Mouse (Mus musculus) retina, postnatal 7 days (tissue): ENCODE results near the gene Cfap97d2.

Experiments used
- DNase-seq: peaks from one replicate; pipeline ENCODE4 v3.0.0-alpha.2; 2012; ENCODE audit warnings: low read depth, low spot score

The Cfap97d2 gene

GRCm38 (mm10) chr8:13687101-13687717 lies 18.5 kb upstream of the Cfap97d2 start:
- no peak for DNase-seq

- DNase-seq: no peak
Observed at GRCm38 (mm10) chr8:13687941-13688340, 17.7 kb upstream of the Cfap97d2 start.

- no peak for DNase-seq
Observed at GRCm38 (mm10) chr8:13688461-13688860, 17.2 kb upstream of the Cfap97d2 start.

GRCm38 (mm10) chr8:13689331-13689730 lies 16.4 kb upstream of the Cfap97d2 start:
- no peak for DNase-seq

GRCm38 (mm10) chr8:13692302-13693066 lies 13.2 kb upstream of the Cfap97d2 start:
- DNase-seq: no peak

- DNase-seq: no peak
Observed at GRCm38 (mm10) chr8:13694735-13695134, 11.0 kb upstream of the Cfap97d2 start.

GRCm38 (mm10) chr8:13695203-13695867 lies 10.4 kb upstream of the Cfap97d2 start:
- DNase-seq: no peak

GRCm38 (mm10) chr8:13696157-13696556 lies 9.5 kb upstream of the Cfap97d2 start:
- DNase-seq: no peak

- no peak for DNase-seq
Observed at GRCm38 (mm10) chr8:13697196-13697595, 8.5 kb upstream of the Cfap97d2 start.

- DNase-seq: no peak
Observed at GRCm38 (mm10) chr8:13697681-13698080, 8.0 kb upstream of the Cfap97d2 start.

GRCm38 (mm10) chr8:13698281-13698680 lies 7.4 kb upstream of the Cfap97d2 start:
- no peak for DNase-seq

GRCm38 (mm10) chr8:13699323-13699949 lies 6.3 kb upstream of the Cfap97d2 start:
- DNase-seq: no peak

- DNase-seq: no peak
Observed at GRCm38 (mm10) chr8:13702755-13703154, 2.9 kb upstream of the Cfap97d2 start.

GRCm38 (mm10) chr8:13703756-13704155 lies 1.9 kb upstream of the Cfap97d2 start:
- DNase-seq: no peak

GRCm38 (mm10) chr8:13704301-13704700 lies 1.4 kb upstream of the Cfap97d2 start:
- no peak for DNase-seq

GRCm38 (mm10) chr8:13706918-13707317 lies 1.2 kb downstream of the Cfap97d2 start:
- no peak for DNase-seq

GRCm38 (mm10) chr8:13708514-13708913 lies 2.8 kb downstream of the Cfap97d2 start:
- no peak for DNase-seq

- DNase-seq: no peak
Observed at GRCm38 (mm10) chr8:13718980-13719379, 13.3 kb downstream of the Cfap97d2 start.

- DNase-seq: peak; percentile 34
Observed at GRCm38 (mm10) chr8:13725722-13726121, 20.0 kb downstream of the Cfap97d2 start.

GRCm38 (mm10) chr8:13727469-13728094 lies 21.9 kb downstream of the Cfap97d2 start:
- no peak for DNase-seq

- DNase-seq: no peak
Observed at GRCm38 (mm10) chr8:13740323-13740770, 34.7 kb downstream of the Cfap97d2 start.
